Mouse (Mus musculus) intestine, postnatal 0 days (tissue): ENCODE data around the gene Crb3. TPM values are rescaled to one million over a fixed set of nuclear protein-coding genes. Genes with fewer than 3 reads are reported as not detected.

Experiments
- ATAC-seq: fragments of 200-750 bp; cut with Nextera tagmentation; 2 replicates; pipeline ENCODE4 v1.8.0; 2017; ENCODE audit warnings: mild to moderate bottlenecking, moderate TSS enrichment, moderate library complexity
- H3K27ac ChIP-seq: fragments of 300-500 bp; sonication (generic); 2 replicates; pipeline ENCODE4 v1.5.1; 2014; ENCODE audit warnings: mild to moderate bottlenecking, low read depth, low read length, moderate library complexity
- H3K27me3 ChIP-seq: fragments of 300-500 bp; sonication (generic); replicated peaks from 2 replicates; pipeline ENCODE4 v1.6.1; 2014; ENCODE audit warnings: low read length, mixed read lengths; ENCODE audit not compliant: control insufficient read depth, insufficient read depth
- H3K36me3 ChIP-seq: fragments of 300-500 bp; sonication (generic); 2 replicates; pipeline ENCODE4 v1.6.1; 2014; ENCODE audit warnings: mild to moderate bottlenecking, moderate library complexity; ENCODE audit not compliant: control insufficient read depth, insufficient read depth
- H3K4me1 ChIP-seq: fragments of 300-500 bp; sonication (generic); replicated peaks from 2 replicates; pipeline ENCODE4 v1.6.1; 2014; ENCODE audit warnings: antibody characterized with exemption, low read length, mixed read lengths; ENCODE audit not compliant: control insufficient read depth, insufficient read depth
- H3K4me2 ChIP-seq: fragments of 300-500 bp; sonication (generic); replicated peaks from 2 replicates; pipeline ENCODE4 v1.6.1; 2014; ENCODE audit warnings: low read depth, mild to moderate bottlenecking, moderate library complexity
- H3K4me3 ChIP-seq: fragments of 300-500 bp; sonication (generic); 2 replicates; pipeline ENCODE4 v1.5.1; 2014; ENCODE audit warnings: low read depth, low read length
- H3K9ac ChIP-seq: fragments of 300-500 bp; sonication (generic); 2 replicates; pipeline ENCODE4 v1.6.1; 2014; ENCODE audit warnings: mild to moderate bottlenecking, low read depth, low read length
- H3K9me3 ChIP-seq: fragments of 300-500 bp; sonication (generic); 2 replicates; pipeline ENCODE4 v1.6.1; 2016; ENCODE audit warnings: mixed run types; ENCODE audit not compliant: control insufficient read depth
- CTCF ChIP-seq: sonication (generic); IDR thresholded peaks from 2 replicates; pipeline ENCODE4 v1.5.1; 2016; ENCODE audit warnings: low read depth, mild to moderate bottlenecking, control low read depth, antibody characterized with exemption, moderate library complexity
- WGBS: fragments of 180-500 bp; shearing (Covaris S2); extraction: QIAGEN DNeasy Blood & Tissue Kit; methylation state at CpG from one replicate; pipeline ENCODE4 v1.1.7; 2014; 5-methylcytosine and 5-hydroxymethylcytosine counted together
- polyA plus RNA-seq: library from polyadenylated mRNA; unstranded; fragments of >200 nt; fragmentation: Nextera tagmentation; extraction: Ambion mirVana; gene quantifications from 2 replicates; pipeline ENCODE4 v1.2.1, GENCODE M21; 2015

Gene Crb3
- polyA plus RNA-seq, 1 experiment from 2014 or later, result 121 TPM

- no peaks in the 10 kb centered on the region for H3K36me3 ChIP-seq
- H3K9me3 ChIP-seq, result no peaks in the 10 kb centered on the region
- 0 out of 2 replicates have a peak, but pooled peaks cover 4% of the 10 kb centered on the region for H3K4me1 ChIP-seq
- no peak for ATAC-seq
- H3K27me3 ChIP-seq, result no peaks in the 10 kb centered on the region
- WGBS, result 76% methylated on average over 7 of the region's 7 CpGs
- no peak overlapping the region for H3K4me3 ChIP-seq
- no peak overlapping the region for H3K4me2 ChIP-seq
- TF ChIP-seq CTCF, result no peak
- no peak overlapping the region for H3K27ac ChIP-seq
- no peak overlapping the region for H3K9ac ChIP-seq
These were observed 49.2 kb downstream of the Crb3 start for GRCm38 (mm10) chr17:57108040-57108665.

GRCm38 (mm10) chr17:57108666-57109171 lies 49.8 kb downstream of the Crb3 start:
- 39% methylated on average over 5 of the region's 5 CpGs for WGBS
- TF ChIP-seq CTCF, result no peak

DNA sequence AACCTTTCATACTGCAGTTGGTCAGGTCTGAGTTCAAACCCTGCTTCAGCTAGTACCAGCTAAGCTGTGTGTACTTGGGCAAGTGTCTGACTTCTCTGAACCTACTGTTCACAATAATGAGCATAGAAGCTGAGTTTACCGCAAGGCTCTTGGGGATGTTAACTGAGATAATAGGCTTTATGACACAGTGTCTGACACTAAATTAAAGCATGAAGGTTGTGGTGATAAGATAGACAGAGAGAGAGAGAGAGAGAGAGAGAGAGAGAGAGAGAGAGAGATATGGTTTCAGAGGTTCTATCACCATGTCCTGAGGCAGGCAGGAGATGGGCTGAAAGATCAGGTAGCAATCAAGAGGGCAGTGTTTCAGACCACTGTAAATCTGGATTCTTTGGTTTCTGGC lies 51.1 kb downstream of the Crb3 start:
- 74% methylated on average over 1 of the region's 1 CpGs for WGBS

More at GRCm38 (mm10) chr17:57108666-57109171, 49.8 kb downstream of the Crb3 start:
- no peak overlapping the region for H3K4me3 ChIP-seq
- no peaks in the 10 kb centered on the region for H3K9me3 ChIP-seq
- no peak overlapping the region for H3K9ac ChIP-seq
- H3K27ac ChIP-seq, result no peak overlapping the region
- no peaks in the 10 kb centered on the region for H3K36me3 ChIP-seq
- no peaks in the 10 kb centered on the region for H3K27me3 ChIP-seq
- H3K4me1 ChIP-seq, result 0 out of 2 replicates have a peak, but pooled peaks cover 4% of the 10 kb centered on the region
- ATAC-seq, result no peak
- no peak overlapping the region for H3K4me2 ChIP-seq

GRCm38 (mm10) chr17:57112768-57113474 lies 54.0 kb downstream of the Crb3 start:
- no peak overlapping the region for H3K9ac ChIP-seq
- ATAC-seq, result no peak
- no peaks in the 10 kb centered on the region for H3K9me3 ChIP-seq
- no peak for TF ChIP-seq CTCF
- no peaks in the 10 kb centered on the region for H3K27me3 ChIP-seq
- WGBS, result 80% methylated on average over 10 of the region's 10 CpGs
- no peaks in the 10 kb centered on the region for H3K4me1 ChIP-seq
- H3K27ac ChIP-seq, result no peak overlapping the region
- H3K36me3 ChIP-seq, result no peaks in the 10 kb centered on the region
- no peak overlapping the region for H3K4me2 ChIP-seq
- H3K4me3 ChIP-seq, result no peak overlapping the region

More for the DNA sequence above, 51.1 kb downstream of the Crb3 start:
- H3K4me3 ChIP-seq, result no peak overlapping the region
- no peak overlapping the region for H3K4me2 ChIP-seq
- no peak for TF ChIP-seq CTCF
- no peaks in the 10 kb centered on the region for H3K9me3 ChIP-seq
- H3K27ac ChIP-seq, result no peak overlapping the region
- no peak overlapping the region for H3K9ac ChIP-seq
- H3K4me1 ChIP-seq, result no peaks in the 10 kb centered on the region
- ATAC-seq, result no peak
- no peaks in the 10 kb centered on the region for H3K36me3 ChIP-seq
- H3K27me3 ChIP-seq, result no peaks in the 10 kb centered on the region

Other genes starting within 250 kb of the Crb3 start
- gene Rfx2, start 228.1 kb upstream of the Crb3 start, polyA plus RNA-seq, result 1.4 and 1.6 TPM in 2 replicates
- gene Acsbg2, start 184.7 kb upstream of the Crb3 start, polyA plus RNA-seq, result not detected in 2 replicates
- 0.23 and 0.30 TPM in 2 replicates for gene 1700061G19Rik, start 183.6 kb upstream of the Crb3 start, polyA plus RNA-seq
- 10.5 and 11.9 TPM in 2 replicates for gene Mllt1, start 123.7 kb upstream of the Crb3 start, polyA plus RNA-seq
- gene Acer1, start 77.0 kb upstream of the Crb3 start, polyA plus RNA-seq, result 0.44 and 0.65 TPM in 2 replicates
- 77.5 and 78.0 TPM in 2 replicates for gene Clpp, start 68.8 kb upstream of the Crb3 start, polyA plus RNA-seq
- gene Alkbh7, start 61.8 kb upstream of the Crb3 start, polyA plus RNA-seq, result 25.7 and 28.7 TPM in 2 replicates
- not detected in 2 replicates for gene Pspn, start 59.1 kb upstream of the Crb3 start, polyA plus RNA-seq
- gene Gtf2f1, start 47.8 kb upstream of the Crb3 start, polyA plus RNA-seq, result 43.3 and 43.5 TPM in 2 replicates
- gene Gm17949, start 47.6 kb upstream of the Crb3 start, polyA plus RNA-seq, result 0.22 and 0.25 TPM in 2 replicates
- gene Khsrp, start 27.6 kb upstream of the Crb3 start, polyA plus RNA-seq, result 18.8 and 19.9 TPM in 2 replicates
- not detected in 2 replicates for gene Slc25a41, start 17.5 kb upstream of the Crb3 start, polyA plus RNA-seq
- gene Slc25a23, start 758 bp downstream of the Crb3 start, polyA plus RNA-seq, result 4.8 and 5.1 TPM in 2 replicates
- 5.2 and 5.3 TPM in 2 replicates for gene Dennd1c, start 19.4 kb downstream of the Crb3 start, polyA plus RNA-seq
- 12.6 and 14.6 TPM in 2 replicates for gene Tubb4a, start 28.7 kb downstream of the Crb3 start, polyA plus RNA-seq
- gene Tnfsf9, start 46.2 kb downstream of the Crb3 start, polyA plus RNA-seq, result 1.2 and 1.6 TPM in 2 replicates
- not detected in 2 replicates for gene Cd70, start 90.7 kb downstream of the Crb3 start, polyA plus RNA-seq
- gene Tnfsf14, start 135.1 kb downstream of the Crb3 start, polyA plus RNA-seq, result 0.10 and 0.12 TPM in 2 replicates
- gene C3, start 169.0 kb downstream of the Crb3 start, polyA plus RNA-seq, result 19.5 TPM in 2 replicates
- gene Gpr108, start 189.3 kb downstream of the Crb3 start, polyA plus RNA-seq, result 14.7 and 16.2 TPM in 2 replicates
- gene Trip10, start 190.3 kb downstream of the Crb3 start, polyA plus RNA-seq, result 26.3 and 31.6 TPM in 2 replicates
- 1.1 and 1.5 TPM in 2 replicates for gene Vav1, start 220.0 kb downstream of the Crb3 start, polyA plus RNA-seq